Mouse (Mus musculus) C2C12 (cell line): ENCODE measurements at regions not wholly inside any gene's neighbourhood (a gene's known extent, or its start where the extent isn't known, plus 50 kb on each side); places are given as distances from the start of the nearest gene placed in this dataset.
"Not testable (repeated sequence)": the region's sequence is repeated elsewhere in the genome, so short reads cannot be mapped to it uniquely, and the experiment has no call there.

Source experiments
- H3K27me3 ChIP-seq: one replicate; pipeline ENCODE4 v1.6.1; 2011; ENCODE audit not compliant: control insufficient read depth, insufficient read depth, insufficient read length
- H3K36me3 ChIP-seq: one replicate; pipeline ENCODE4 v1.6.1; 2011; ENCODE audit not compliant: control insufficient read depth, insufficient read depth
- H3K4me3 ChIP-seq: one replicate; pipeline ENCODE4 v1.5.1; 2011; ENCODE audit warnings: mild to moderate bottlenecking, control low read depth; ENCODE audit not compliant: poor library complexity, insufficient read depth, severe bottlenecking
- H3K79me2 ChIP-seq: one replicate; pipeline ENCODE4 v1.6.1; 2011; ENCODE audit not compliant: control insufficient read depth, insufficient read depth
- H3K79me3 ChIP-seq: one replicate; pipeline ENCODE4 v1.6.1; 2011; ENCODE audit warnings: low read depth, control low read depth
- H3ac ChIP-seq: one replicate; pipeline ENCODE3; 2011; ENCODE audit warnings: low read depth; ENCODE audit not compliant: control insufficient read depth, insufficient read length
- CEBPB ChIP-seq: IDR thresholded peaks from one replicate; pipeline ENCODE4 v1.6.1; 2011; ENCODE audit warnings: low read depth, mild to moderate bottlenecking, control low read depth, moderate library complexity
- CTCF ChIP-seq: IDR thresholded peaks from one replicate; pipeline ENCODE4 v1.5.1; 2011; ENCODE audit not compliant: control insufficient read depth, insufficient read depth, insufficient read length
- FOSL1 ChIP-seq: IDR thresholded peaks from one replicate; pipeline ENCODE4 v1.8.0; 2011; ENCODE audit warnings: mild to moderate bottlenecking, low read length; ENCODE audit not compliant: poor library complexity, insufficient read depth, severe bottlenecking
- MAX ChIP-seq: IDR thresholded peaks from one replicate; pipeline ENCODE4 v1.6.1; 2011; ENCODE audit warnings: mild to moderate bottlenecking, control low read depth
- MYOD1 ChIP-seq: IDR thresholded peaks from one replicate; pipeline ENCODE4 v1.6.1; 2011; ENCODE audit warnings: low read depth; ENCODE audit not compliant: control insufficient read depth, insufficient read length
- MYOG ChIP-seq: IDR thresholded peaks from one replicate; pipeline ENCODE4 v1.6.1; 2011; ENCODE audit not compliant: control insufficient read depth, insufficient read length; ENCODE audit errors: extremely low read depth
- USF1 ChIP-seq: IDR thresholded peaks from one replicate; pipeline ENCODE4 v1.6.1; 2011; ENCODE audit warnings: low read depth, mild to moderate bottlenecking, control low read depth, moderate library complexity

DNA sequence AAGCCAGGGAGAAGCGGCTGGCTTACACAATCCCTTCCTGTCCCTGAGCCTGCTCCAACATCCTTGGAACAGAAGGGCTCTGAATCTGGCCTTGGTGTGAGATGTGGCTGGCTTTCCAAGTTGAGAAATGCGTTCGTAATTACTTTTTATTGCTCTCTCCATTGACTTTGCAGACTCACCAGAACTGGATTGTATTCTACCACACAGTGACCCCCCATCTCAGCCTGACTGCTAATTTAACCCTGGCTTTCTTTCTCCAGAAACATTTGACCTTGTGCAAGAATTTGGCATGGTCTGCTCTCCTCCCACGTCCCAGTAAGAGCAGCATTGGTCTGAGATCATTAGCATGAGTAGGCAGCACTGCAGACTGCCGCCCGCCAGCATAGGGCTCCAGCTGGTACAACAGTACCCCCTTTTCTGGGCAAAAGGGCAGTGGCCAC is 210.2 kb downstream of the Cd47 start:
- TF ChIP-seq MYOG (no peak), USF1 (no peak), FOSL1 (no peak), CEBPB (no peak), MAX (no peak), CTCF (no peak), MYOD1 (no peak)
- Histone ChIP-seq H3K4me3 (no peak overlapping the region), H3ac (no peak overlapping the region), H3K79me3 (no peaks in the 10 kb centered on the region), H3K79me2 (no peaks in the 10 kb centered on the region), H3K27me3 (no peaks in the 10 kb centered on the region), H3K36me3 (no peaks in the 10 kb centered on the region)

DNA sequence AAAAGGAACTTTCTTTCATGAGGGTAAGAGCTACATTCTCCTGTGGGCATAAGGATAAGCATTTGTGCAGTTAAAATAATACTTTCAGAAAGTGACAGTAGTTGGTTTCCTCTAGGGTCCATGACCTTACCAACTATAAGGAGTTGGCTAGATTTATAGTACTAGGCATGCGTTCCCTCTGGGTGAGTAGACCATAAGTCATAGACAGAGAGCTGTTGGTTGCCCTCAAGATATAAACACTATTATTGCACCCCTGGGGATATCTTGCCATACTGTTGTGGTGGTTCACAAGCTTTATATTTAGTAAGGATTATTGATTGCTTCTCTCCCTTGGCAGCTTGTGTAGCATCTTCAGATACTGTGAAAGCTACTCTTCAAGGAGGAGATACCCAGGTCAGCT is 223.6 kb downstream of the Cd47 start:
- H3K79me3 ChIP-seq = no peaks in the 10 kb centered on the region
- H3ac ChIP-seq = no peak overlapping the region
- no peak overlapping the region for H3K4me3 ChIP-seq
- no peaks in the 10 kb centered on the region for H3K79me2 ChIP-seq
- TF ChIP-seq MYOD1 = peak; percentile 98
- no peak for TF ChIP-seq CEBPB
- peak; percentile 73 for TF ChIP-seq FOSL1
- no peaks in the 10 kb centered on the region for H3K27me3 ChIP-seq
- H3K36me3 ChIP-seq = no peaks in the 10 kb centered on the region

GRCm38 (mm10) chr16:50026100-50026884 is 226.0 kb downstream of the Cd47 start:
- Histone ChIP-seq H3K4me3 (no peak overlapping the region), H3K36me3 (no peaks in the 10 kb centered on the region), H3K79me3 (no peaks in the 10 kb centered on the region), H3ac (no peak overlapping the region), H3K27me3 (no peaks in the 10 kb centered on the region), H3K79me2 (no peaks in the 10 kb centered on the region)
- no peak for TF ChIP-seq CTCF
- no peak for TF ChIP-seq USF1
- no peak for TF ChIP-seq MYOG
- TF ChIP-seq MAX = no peak
- no peak for TF ChIP-seq MYOD1
- no peak for TF ChIP-seq CEBPB
- no peak for TF ChIP-seq FOSL1

DNA sequence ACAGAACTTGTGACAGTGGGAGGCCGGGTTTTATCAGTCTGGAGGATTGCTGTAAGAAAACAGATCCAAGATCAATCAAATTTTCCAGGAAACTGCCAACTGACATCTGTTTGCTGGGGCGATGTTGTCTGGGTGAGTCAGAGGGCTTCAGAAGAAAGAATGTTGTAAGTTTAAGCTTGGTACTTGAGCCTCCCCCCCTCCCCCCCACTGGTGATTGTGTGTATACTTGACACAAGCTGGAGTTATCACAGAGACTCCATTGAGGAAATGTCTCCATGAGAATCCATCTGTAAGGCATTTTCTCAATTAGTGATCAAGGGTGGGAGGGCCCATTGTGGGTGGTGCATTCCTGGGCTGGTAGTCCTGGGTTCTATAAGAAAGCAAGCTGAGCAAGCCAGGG is 226.9 kb downstream of the Cd47 start:
- no peaks in the 10 kb centered on the region for H3K27me3 ChIP-seq
- no peak for TF ChIP-seq USF1
- TF ChIP-seq MAX = no peak
- peak; percentile 14 for TF ChIP-seq MYOD1
- no peaks in the 10 kb centered on the region for H3K79me2 ChIP-seq
- H3K36me3 ChIP-seq = no peaks in the 10 kb centered on the region
- no peaks in the 10 kb centered on the region for H3K79me3 ChIP-seq
- no peak overlapping the region for H3K4me3 ChIP-seq
- H3ac ChIP-seq = no peak overlapping the region

- Histone ChIP-seq H3K79me2 (no peaks in the 10 kb centered on the region), H3K36me3 (no peaks in the 10 kb centered on the region), H3K4me3 (no peak overlapping the region), H3ac (no peak overlapping the region), H3K27me3 (no peaks in the 10 kb centered on the region), H3K79me3 (no peaks in the 10 kb centered on the region)
- TF ChIP-seq MYOD1 = no peak
- TF ChIP-seq MAX = no peak
- TF ChIP-seq USF1 = no peak
- TF ChIP-seq MYOG = no peak
- no peak for TF ChIP-seq CTCF
- no peak for TF ChIP-seq FOSL1
Observed at GRCm38 (mm10) chr16:50029711-50030110, 229.4 kb downstream of the Cd47 start.

- H3ac ChIP-seq, H3K36me3 ChIP-seq, H3K27me3 ChIP-seq, H3K79me2 ChIP-seq, H3K79me3 ChIP-seq, H3K4me3 ChIP-seq: not testable (repeated sequence)
Observed at GRCm38 (mm10) chr16:50030355-50030754, 230.0 kb downstream of the Cd47 start.
